Mouse (Mus musculus): ENCODE results near the gene Rab43.
"Not testable (repeated sequence)": the region's sequence is repeated elsewhere in the genome, so short reads cannot be mapped to it uniquely, and the experiment has no call there.

DNA sequence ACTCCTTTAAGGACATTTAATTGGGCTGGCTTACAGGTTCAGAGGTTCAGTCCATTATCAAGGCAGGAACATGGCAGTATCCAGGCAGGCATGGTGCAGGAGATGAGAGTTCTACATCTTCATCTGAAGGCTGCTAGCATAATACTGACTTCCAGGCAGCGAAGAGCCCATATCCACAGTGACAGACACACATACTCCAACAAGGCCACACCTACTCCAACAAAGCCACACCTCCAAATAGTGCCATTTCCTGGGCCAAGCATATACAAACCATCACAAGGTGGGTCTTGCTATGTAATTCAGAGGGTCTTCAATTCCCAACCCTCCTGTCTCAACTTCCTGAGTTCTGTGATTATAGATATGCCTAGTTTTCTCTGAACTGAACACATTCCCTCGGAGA is 47.7 kb downstream of the Rab43 start:
- not testable (repeated sequence) for TF ChIP-seq CTCF (IDR thresholded peaks at IDR 0.05; ENCODE audit: borderline replicate concordance, insufficient read depth, low read depth, low read length); POLR2A (IDR thresholded peaks at IDR 0.05; ENCODE audit: borderline replicate concordance, insufficient read depth, low read length)

Measured in cerebellum, adult 2 months (tissue).